Comparison of ENCODE assay signal across 9 mouse cellular contexts in genomic region chr3:154816801-154817625, GRCm38 (mm10).
DNase-seq lines count a peak whose midpoint lies in the region; ATAC-seq and TF ChIP-seq lines count a peak whose summit lies in the region.
"Had no signal": no experiment of that assay in that cellular context is flagged by ENCODE, and none has a peak within 500 bp of the region (broad histone marks: within the 10 kb centered on the region; RNA-seq: fewer than 3 reads in every experiment).

No protein-coding gene starts in this region.

- WGBS in kidney, postnatal 0 days, result 45% methylated on average over 19 of the region's 19 CpGs
- WGBS in heart, embryonic 11.5 days (ENCODE audit: insufficient replicate concordance), result 35% methylated on average over 19 of the region's 19 CpGs
- WGBS in midbrain, embryonic 16.5 days, result 10% methylated on average over 19 of the region's 19 CpGs

- no peak overlapping the region for H3K9ac ChIP-seq in kidney, postnatal 0 days (ENCODE audit: low read depth, low read length)
- no peak overlapping the region for H3K9ac ChIP-seq in heart, embryonic 11.5 days (ENCODE audit: low read depth, low read length)
- peak overlapping the region; percentile 28; the same call in 1 of the 2 replicates for H3K9ac ChIP-seq in midbrain, embryonic 16.5 days (ENCODE audit: low read depth, low read length)

- H3K27ac ChIP-seq in kidney, postnatal 0 days, result no peak overlapping the region
- no peak overlapping the region for H3K27ac ChIP-seq in heart, embryonic 11.5 days (ENCODE audit: low read depth, low read length)
- H3K27ac ChIP-seq in midbrain, embryonic 16.5 days (ENCODE audit: low read length), result peak overlapping the region; percentile 77

- H3K4me2 ChIP-seq in kidney, postnatal 0 days (ENCODE audit: low read length), result no peak overlapping the region
- H3K4me2 ChIP-seq in heart, embryonic 11.5 days, result peak overlapping the region; percentile 29
- H3K4me2 ChIP-seq in midbrain, embryonic 16.5 days (ENCODE audit: low read length), result peak overlapping the region; percentile 47

- no peaks in the 10 kb centered on the region for H3K36me3 ChIP-seq in kidney, postnatal 0 days (ENCODE audit: insufficient read depth, low read length)
- H3K36me3 ChIP-seq in heart, embryonic 11.5 days (ENCODE audit: control insufficient read depth, insufficient read depth, low read length), result no peaks in the 10 kb centered on the region
- no peaks in the 10 kb centered on the region for H3K36me3 ChIP-seq in midbrain, embryonic 16.5 days (ENCODE audit: control insufficient read depth, insufficient read depth, low read length)

- DNase-seq in kidney, postnatal 0 days (ENCODE audit: low spot score), result no peak
- DNase-seq in kidney, postnatal 4 days, result no peak
- DNase-seq in layer of hippocampus, adult 9-11 months, result peak; percentile 78
- DNase-seq in urinary bladder, adult 2 months (ENCODE audit: low spot score), result no peak
- DNase-seq in testis, postnatal 10 days (ENCODE audit: low spot score), result no peak
- DNase-seq in urinary bladder, postnatal 10 days (ENCODE audit: low spot score), result no peak

- no peaks in the 10 kb centered on the region for H3K27me3 ChIP-seq in kidney, postnatal 0 days (ENCODE audit: insufficient read depth, low read length)
- H3K27me3 ChIP-seq in heart, embryonic 11.5 days (ENCODE audit: control insufficient read depth, insufficient read depth, low read length), result no peaks in the 10 kb centered on the region
- H3K27me3 ChIP-seq in midbrain, embryonic 16.5 days (ENCODE audit: control insufficient read depth, insufficient read depth, low read depth, low read length), result no peaks in the 10 kb centered on the region

- no peaks in the 10 kb centered on the region for H3K9me3 ChIP-seq in kidney, postnatal 0 days (replicated peaks; ENCODE audit: low read length)
- no peaks in the 10 kb centered on the region for H3K9me3 ChIP-seq in heart, embryonic 11.5 days (replicated peaks; ENCODE audit: control insufficient read depth, low read length)
- H3K9me3 ChIP-seq in midbrain, embryonic 16.5 days (replicated peaks; ENCODE audit: control insufficient read depth, low read length, poor library complexity, severe bottlenecking), result no peaks in the 10 kb centered on the region

- no peaks in the 10 kb centered on the region for H3K4me1 ChIP-seq in kidney, postnatal 0 days (replicated peaks; ENCODE audit: insufficient read depth, low read length)
- H3K4me1 ChIP-seq in heart, embryonic 11.5 days (ENCODE audit: control insufficient read depth, insufficient read depth, low read length), result peaks cover 6% of the 10 kb centered on the region; the same call in 1 of the 2 replicates
- H3K4me1 ChIP-seq in midbrain, embryonic 16.5 days (ENCODE audit: control insufficient read depth, insufficient read depth, low read length), result peaks cover 25% of the 10 kb centered on the region

- no peak overlapping the region for H3K4me3 ChIP-seq in kidney, postnatal 0 days (replicated peaks; ENCODE audit: low read depth, low read length)
- no peak overlapping the region for H3K4me3 ChIP-seq in heart, embryonic 11.5 days (ENCODE audit: low read depth, low read length)
- peak overlapping the region; percentile 14; the same call in 1 of the 2 replicates for H3K4me3 ChIP-seq in midbrain, embryonic 16.5 days (ENCODE audit: low read depth, low read length)
- H3K4me3 ChIP-seq: myocyte had no signal

- 0 out of 2 replicates have a peak, but pooled peaks have one; percentile 40 for ATAC-seq in kidney, postnatal 0 days (replicated peaks; ENCODE audit: low FRiP score, low read depth)
- no peak for ATAC-seq in heart, embryonic 11.5 days (replicated peaks; ENCODE audit: insufficient number of reproducible peaks, low FRiP score, low TSS enrichment)
- peak; percentile 96 for ATAC-seq in midbrain, embryonic 16.5 days

- no peak for TF ChIP-seq CTCF in kidney, postnatal 0 days (IDR thresholded peaks at IDR 0.05; ENCODE audit: low read depth)
